Mouse (Mus musculus) forebrain, postnatal 0 days (tissue): Measurements from ENCODE around the gene Gm15557. TPM values are rescaled to one million over a fixed set of nuclear protein-coding genes. Genes with fewer than 3 reads are reported as not detected.
A peak's percentile ranks its signal among the peaks of the same experiment; 100 is the strongest.

Source experiments
- ATAC-seq: fragments of 200-750 bp; cut with Nextera tagmentation; 2 replicates; pipeline ENCODE4 v1.8.0; 2017; ENCODE audit warnings: mild to moderate bottlenecking, moderate library complexity
- DNase-seq: peaks from one replicate; pipeline ENCODE4 v3.0.0-alpha.2; 2015
- H3K27ac ChIP-seq: fragments of 300-500 bp; sonication (generic); 2 replicates; pipeline ENCODE4 v1.5.1; 2014; ENCODE audit warnings: low read depth, mild to moderate bottlenecking, antibody characterized with exemption, low read length, moderate library complexity, mixed read lengths
- H3K27me3 ChIP-seq: fragments of 300-500 bp; sonication (generic); 2 replicates; pipeline ENCODE4 v1.6.1; 2014; ENCODE audit warnings: mild to moderate bottlenecking, low read length, mixed read lengths; ENCODE audit not compliant: insufficient read depth
- H3K36me3 ChIP-seq: fragments of 300-500 bp; sonication (generic); 2 replicates; pipeline ENCODE4 v1.6.1; 2014; ENCODE audit warnings: mild to moderate bottlenecking, moderate library complexity; ENCODE audit not compliant: insufficient read depth
- H3K4me1 ChIP-seq: fragments of 300-500 bp; sonication (generic); 2 replicates; pipeline ENCODE4 v1.6.1; 2014; ENCODE audit warnings: antibody characterized with exemption; ENCODE audit not compliant: insufficient read depth
- H3K4me2 ChIP-seq: fragments of 300-500 bp; sonication (generic); 2 replicates; pipeline ENCODE4 v1.6.1; 2014; ENCODE audit warnings: low read depth, mild to moderate bottlenecking, moderate library complexity
- H3K4me3 ChIP-seq: fragments of 300-500 bp; sonication (generic); 2 replicates; pipeline ENCODE4 v1.5.1; 2014; ENCODE audit warnings: low read depth, low read length, mixed read lengths
- H3K9ac ChIP-seq: fragments of 300-500 bp; sonication (generic); 2 replicates; pipeline ENCODE4 v1.6.1; 2014; ENCODE audit warnings: mild to moderate bottlenecking
- H3K9me3 ChIP-seq: fragments of 300-500 bp; sonication (generic); 2 replicates; pipeline ENCODE4 v1.6.1; 2016; ENCODE audit warnings: low read length
- CTCF ChIP-seq: sonication (generic); IDR thresholded peaks from 2 replicates; pipeline ENCODE4 v1.5.1; 2016; ENCODE audit warnings: antibody characterized with exemption, control low read depth, low read depth
- WGBS: fragments of 180-500 bp; shearing (Covaris S2); extraction: QIAGEN DNeasy Blood & Tissue Kit; methylation state at CpG from one replicate; pipeline ENCODE4 v1.1.7; 2014; 5-methylcytosine and 5-hydroxymethylcytosine counted together
- polyA plus RNA-seq: library from polyadenylated mRNA; unstranded; fragments of >200 nt; fragmentation: Nextera tagmentation; extraction: Ambion mirVana; gene quantifications from 2 replicates; pipeline ENCODE4 v1.2.1, GENCODE M21; 2015
- total RNA-seq: library from RNA; depleted of rRNA; stranded (reverse); fragments of >200 nt; gene quantifications from 2 replicates; pipeline ENCODE4 v1.2.3, GENCODE M21; 2014

The Gm15557 gene
- total and polyA plus RNA-seq, 2 experiments from 2014 or later: not detected

DNA sequence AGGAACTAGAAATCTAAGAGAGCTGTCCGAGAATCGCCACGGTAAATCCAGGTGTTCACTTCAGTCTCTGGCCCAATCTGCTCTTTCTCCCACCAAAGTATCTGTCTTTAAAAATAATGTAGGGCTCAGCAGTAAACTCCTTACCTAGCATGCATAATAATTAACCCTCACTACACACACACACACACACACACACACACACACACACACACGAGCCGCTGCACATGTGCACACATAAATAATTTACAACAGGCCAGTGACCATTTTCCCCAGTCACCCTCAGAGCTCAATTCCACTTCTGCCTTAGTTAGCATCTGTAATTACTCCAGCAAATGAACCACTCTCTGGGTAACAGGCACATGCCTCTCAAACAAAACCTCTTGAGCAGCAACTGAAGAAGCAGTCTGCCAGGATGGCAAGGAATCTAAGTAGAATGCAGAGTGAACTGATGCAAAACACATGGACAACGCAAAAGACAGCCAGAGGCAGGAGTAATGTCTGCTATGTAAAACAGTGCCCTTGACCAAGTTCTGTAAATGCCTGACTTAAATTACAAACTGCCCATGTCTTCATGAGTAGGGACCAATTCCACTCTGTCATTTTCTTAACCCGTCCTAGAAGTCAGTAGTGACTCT, 11.7 kb upstream of the Gm15557 start:
- H3K9ac ChIP-seq: no peak overlapping the region
- H3K9me3 ChIP-seq: no peaks in the 10 kb centered on the region
- WGBS: 74% methylated on average over 7 of the region's 7 CpGs
- H3K27ac ChIP-seq: no peak overlapping the region
- peak overlapping the region; percentile 59 for H3K4me3 ChIP-seq
- no peak for ATAC-seq
- TF ChIP-seq CTCF: no peak
- peaks cover 6% of the 10 kb centered on the region for H3K4me1 ChIP-seq
- peak overlapping the region; percentile 77 for H3K4me2 ChIP-seq
- no peaks in the 10 kb centered on the region for H3K27me3 ChIP-seq
- no peak for DNase-seq
- no peaks in the 10 kb centered on the region for H3K36me3 ChIP-seq

DNA sequence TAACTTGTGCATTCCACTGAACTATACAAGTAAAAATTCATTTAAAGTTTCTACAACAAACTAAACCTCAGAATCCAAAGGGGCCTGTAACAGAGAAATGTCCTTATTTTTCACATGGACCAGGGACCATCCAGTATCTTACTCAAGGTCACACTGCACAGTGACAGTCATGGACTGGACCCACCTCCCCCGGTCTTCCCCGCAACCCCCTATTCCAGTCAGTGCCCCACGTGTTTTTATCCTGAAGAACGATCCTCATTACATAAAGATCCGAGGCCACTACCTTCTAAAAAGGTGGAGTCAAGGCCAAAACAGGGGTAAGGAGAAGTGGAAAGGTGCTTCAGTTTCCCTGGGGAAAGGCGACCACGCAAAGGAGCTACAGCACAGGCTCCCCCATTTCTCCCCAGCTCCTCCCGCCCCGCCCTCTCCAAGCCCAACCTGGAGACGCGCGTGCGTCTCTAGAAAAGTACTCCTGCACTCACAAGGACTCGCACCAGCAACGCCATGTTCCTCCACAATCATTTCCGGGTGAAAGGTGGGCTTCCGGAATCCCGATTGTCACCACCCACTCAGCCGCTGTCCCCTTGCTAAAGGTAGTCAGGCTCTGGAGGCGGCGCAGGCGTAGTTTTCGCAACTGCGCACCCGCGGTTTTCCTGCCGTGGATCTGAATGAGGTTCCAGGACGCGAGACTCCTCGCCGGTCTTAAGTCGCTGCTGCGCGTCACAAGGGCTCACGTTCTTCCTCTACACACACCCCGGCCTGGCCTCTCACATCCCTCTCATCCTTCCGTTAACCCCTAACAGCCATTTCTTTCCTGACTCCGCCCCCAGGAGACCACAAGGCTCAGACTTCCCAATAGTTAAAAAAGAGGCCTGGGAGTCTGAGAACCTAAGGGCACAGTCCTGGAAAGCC, 10.7 kb upstream of the Gm15557 start, which contains the start of gene Uqcc1:
Gene Uqcc1, minus strand, starts transcription at position 780 of the 912 bp plus-strand sequence.
- H3K4me1 ChIP-seq: peaks cover 6% of the 10 kb centered on the region
- peak; percentile 98 for ATAC-seq
- H3K9ac ChIP-seq: peak within 1 kb of the TSS; percentile 63
- peak within 1 kb of the TSS; percentile 59 for H3K4me3 ChIP-seq
- no peaks in the 10 kb centered on the region for H3K36me3 ChIP-seq
- TF ChIP-seq CTCF: no peak
- DNase-seq: peak; percentile 96
- H3K4me2 ChIP-seq: peak within 1 kb of the TSS; percentile 77
- H3K27ac ChIP-seq: peak within 1 kb of the TSS; percentile 86
- WGBS: under 1% methylated on average over 38 of the region's 38 CpGs
- H3K27me3 ChIP-seq: no peaks in the 10 kb centered on the region
- H3K9me3 ChIP-seq: no peaks in the 10 kb centered on the region

DNA sequence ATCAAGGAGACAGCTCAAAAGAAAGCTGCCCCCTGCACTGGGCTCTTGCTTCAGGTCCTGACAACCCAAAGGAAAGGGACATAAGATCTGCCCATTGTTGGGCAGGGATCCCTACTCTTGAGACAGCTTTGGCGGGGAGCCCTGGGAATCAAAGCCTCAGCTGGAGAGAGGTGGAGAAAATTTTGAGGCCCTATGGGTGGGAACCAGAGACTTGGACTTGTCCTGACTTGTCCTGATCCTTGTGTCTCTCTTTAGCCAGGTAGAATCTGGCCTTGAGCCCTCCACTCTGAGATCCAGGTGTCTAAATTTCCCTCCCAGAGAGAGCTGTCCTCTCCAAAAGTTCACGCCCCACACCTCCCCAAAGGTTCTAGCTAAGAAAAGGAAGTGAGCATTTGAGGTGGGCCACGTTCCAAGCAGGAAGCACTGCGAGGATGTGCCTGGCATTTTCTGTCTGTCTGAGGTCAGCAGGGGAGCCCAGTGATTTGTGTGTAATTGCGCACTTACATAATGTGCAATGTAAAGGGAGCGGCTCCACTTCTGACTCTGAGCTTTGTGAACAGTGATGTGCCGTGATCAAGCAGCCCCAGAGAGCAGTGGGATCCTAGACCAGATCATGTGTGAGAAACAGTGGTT, 515 bp upstream of the Gm15557 start:
- Histone ChIP-seq H3K4me2 (no peak overlapping the region), H3K9ac (no peak overlapping the region), H3K36me3 (no peaks in the 10 kb centered on the region), H3K27ac (no peak overlapping the region), H3K4me3 (no peak overlapping the region), H3K9me3 (no peaks in the 10 kb centered on the region), H3K4me1 (no peaks in the 10 kb centered on the region), H3K27me3 (no peaks in the 10 kb centered on the region)
- no peak for TF ChIP-seq CTCF
- WGBS: 73% methylated on average over 7 of the region's 7 CpGs
- no peak for DNase-seq
- ATAC-seq: no peak

GRCm38 (mm10) chr2:155941697-155942442, 1.3 kb downstream of the Gm15557 start:
- DNase-seq (no peak), ATAC-seq (no peak)
- no peak for TF ChIP-seq CTCF

DNA sequence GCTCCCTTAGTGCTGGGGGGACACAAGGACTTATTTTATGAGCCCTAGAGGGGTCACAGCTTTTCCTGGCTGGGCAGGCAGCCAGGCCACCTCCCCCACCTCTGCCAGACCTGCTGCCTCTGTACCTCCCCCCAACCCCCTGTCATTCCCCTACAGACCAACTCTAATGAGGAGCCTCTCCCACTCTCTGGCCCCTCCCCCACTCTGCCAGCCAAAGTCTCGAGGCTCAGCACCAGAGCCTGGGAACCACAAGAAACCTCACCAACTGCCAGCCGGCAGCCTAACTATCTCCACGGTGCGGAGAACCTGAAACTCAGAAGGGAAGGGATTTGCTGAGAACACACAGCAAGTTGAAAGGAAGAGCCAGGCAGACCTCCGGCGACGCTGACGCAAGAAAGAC, 2.9 kb downstream of the Gm15557 start:
- TF ChIP-seq CTCF: no peak
- ATAC-seq: no peak
- under 1% methylated on average over 8 of the region's 8 CpGs for WGBS
- Histone ChIP-seq H3K4me1 (no peaks in the 10 kb centered on the region), H3K27me3 (no peaks in the 10 kb centered on the region), H3K4me2 (peak overlapping the region; percentile 22; the same call in 1 of the 2 replicates), H3K36me3 (no peaks in the 10 kb centered on the region), H3K4me3 (0 out of 2 replicates have a peak overlapping the region, but pooled peaks have one; percentile 1), H3K27ac (no peak overlapping the region), H3K9ac (no peak overlapping the region), H3K9me3 (no peaks in the 10 kb centered on the region)
- no peak for DNase-seq

More at GRCm38 (mm10) chr2:155941697-155942442, 1.3 kb downstream of the Gm15557 start:
- H3K4me3 ChIP-seq: no peak overlapping the region
- no peak overlapping the region for H3K27ac ChIP-seq
- H3K36me3 ChIP-seq: no peaks in the 10 kb centered on the region
- no peaks in the 10 kb centered on the region for H3K27me3 ChIP-seq
- no peak overlapping the region for H3K4me2 ChIP-seq
- H3K4me1 ChIP-seq: no peaks in the 10 kb centered on the region
- H3K9ac ChIP-seq: no peak overlapping the region
- WGBS: 93% methylated on average over 40 of the region's 40 CpGs
- H3K9me3 ChIP-seq: no peaks in the 10 kb centered on the region

GRCm38 (mm10) chr2:155944685-155945084, 4.2 kb downstream of the Gm15557 start:
- 0 out of 2 replicates have a peak overlapping the region, but pooled peaks have one; percentile 10 for H3K9ac ChIP-seq
- ATAC-seq (no peak), DNase-seq (no peak)
- peak overlapping the region; percentile 27; the same call in 1 of the 2 replicates for H3K4me2 ChIP-seq
- H3K27me3 ChIP-seq: no peaks in the 10 kb centered on the region
- H3K27ac ChIP-seq: 0 out of 2 replicates have a peak overlapping the region, but pooled peaks have one; percentile 1
- H3K4me3 ChIP-seq: no peak overlapping the region
- WGBS: 87% methylated on average over 4 of the region's 4 CpGs
- H3K9me3 ChIP-seq: no peaks in the 10 kb centered on the region
- H3K36me3 ChIP-seq: no peaks in the 10 kb centered on the region
- no peak for TF ChIP-seq CTCF
- H3K4me1 ChIP-seq: no peaks in the 10 kb centered on the region
